Comparison of ENCODE assay signal across 16 mouse cellular contexts in genomic region chr5:141971071-141971470, GRCm38 (mm10).
"Had no signal": no experiment of that assay in that cellular context is flagged by ENCODE, and none has a peak within 500 bp of the region (broad histone marks: within the 10 kb centered on the region; RNA-seq: fewer than 3 reads in every experiment).

No protein-coding gene starts in this region.

- H3K27me3 ChIP-seq: neural tube, embryonic 12.5 days; neural tube, embryonic 13.5 days; neural tube, embryonic 15.5 days; stomach, embryonic 15.5 days had no signal

- H3K9ac ChIP-seq: neural tube, embryonic 12.5 days; neural tube, embryonic 13.5 days; neural tube, embryonic 15.5 days; stomach, embryonic 15.5 days had no signal

- H3K36me3 ChIP-seq: neural tube, embryonic 12.5 days; neural tube, embryonic 13.5 days; neural tube, embryonic 15.5 days had no signal

- H3K9me3 ChIP-seq: neural tube, embryonic 12.5 days; neural tube, embryonic 13.5 days; neural tube, embryonic 15.5 days; stomach, embryonic 15.5 days had no signal

- H3K4me2 ChIP-seq: neural tube, embryonic 12.5 days; neural tube, embryonic 13.5 days; neural tube, embryonic 15.5 days; stomach, embryonic 15.5 days had no signal

- DNase-seq: right cerebral cortex, adult 18-20 months; right cerebral cortex, postnatal 14 days; right cerebral cortex, postnatal 25 days; right cerebral cortex, postnatal 4 days; spleen, adult 18-20 months; thymus, adult 18-20 months; thymus, adult 2 months; thymus, postnatal 14 days; thymus, postnatal 25 days; thymus, postnatal 36 days; thymus, postnatal 4 days had no signal

- H3K4me3 ChIP-seq: neural tube, embryonic 12.5 days; neural tube, embryonic 13.5 days; neural tube, embryonic 15.5 days; stomach, embryonic 15.5 days had no signal

- H3K4me1 ChIP-seq: neural tube, embryonic 12.5 days; neural tube, embryonic 13.5 days; neural tube, embryonic 15.5 days; stomach, embryonic 15.5 days had no signal

- H3K27ac ChIP-seq: neural tube, embryonic 12.5 days; neural tube, embryonic 13.5 days; neural tube, embryonic 15.5 days; stomach, embryonic 15.5 days; stomach, postnatal 0 days had no signal
